Mouse (Mus musculus) kidney, postnatal 4 days (tissue): ENCODE measurements at regions not wholly inside any gene's neighbourhood (a gene's known extent, or its start where the extent isn't known, plus 50 kb on each side); places are given as distances from the start of the nearest gene placed in this dataset.
A peak's percentile ranks its signal among the peaks of the same experiment; 100 is the strongest.

ENCODE experiments used
- DNase-seq, 2 experiments: peaks; one replicate each; pipeline ENCODE4 v3.0.0; 2021; ENCODE audit warnings: mixed read lengths in 2 of 2

- DNase-seq, result peak; percentile 24 to 46
These were observed 399.1 kb downstream of the H2al1j start for GRCm38 (mm10) chrX:11726524-11727231.

- DNase-seq, result no peak
These were observed 400.9 kb downstream of the H2al1j start for GRCm38 (mm10) chrX:11728481-11728880.

GRCm38 (mm10) chrX:11729992-11730391, 402.4 kb downstream of the H2al1j start:
- DNase-seq, result no peak

- no peak for DNase-seq
These were observed 404.7 kb downstream of the H2al1j start for GRCm38 (mm10) chrX:11732371-11732770.

GRCm38 (mm10) chrX:11734505-11735435, 407.1 kb downstream of the H2al1j start:
- DNase-seq, result peak; percentile 29 to 54

GRCm38 (mm10) chrX:11735516-11736170, 408.0 kb downstream of the H2al1j start:
- DNase-seq, result peak; percentile 68 to 79

DNA sequence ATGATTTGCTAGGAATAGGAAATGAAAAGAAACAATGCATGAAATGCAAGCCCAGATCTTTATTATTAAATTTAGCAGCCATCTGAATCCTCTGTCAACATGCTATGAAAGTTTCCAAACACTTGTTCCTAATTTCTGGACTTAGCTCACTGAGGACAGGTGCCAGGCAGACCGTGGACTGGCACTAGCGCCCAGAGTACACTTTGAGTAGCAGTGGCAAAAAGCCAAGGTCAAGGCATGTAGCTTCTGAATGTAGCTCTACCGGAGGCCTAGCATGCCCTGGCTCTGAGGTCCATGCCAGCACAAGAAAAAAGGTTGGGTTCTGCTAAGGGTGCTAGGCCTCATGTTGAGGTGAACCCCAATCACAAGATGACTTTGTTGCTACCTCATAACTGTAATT, 408.9 kb downstream of the H2al1j start:
- peak in 1 of 2 experiments; percentile 23 for DNase-seq

- DNase-seq, result peak; percentile 39 to 52
These were observed 411.9 kb downstream of the H2al1j start for GRCm38 (mm10) chrX:11739565-11739964.

DNA sequence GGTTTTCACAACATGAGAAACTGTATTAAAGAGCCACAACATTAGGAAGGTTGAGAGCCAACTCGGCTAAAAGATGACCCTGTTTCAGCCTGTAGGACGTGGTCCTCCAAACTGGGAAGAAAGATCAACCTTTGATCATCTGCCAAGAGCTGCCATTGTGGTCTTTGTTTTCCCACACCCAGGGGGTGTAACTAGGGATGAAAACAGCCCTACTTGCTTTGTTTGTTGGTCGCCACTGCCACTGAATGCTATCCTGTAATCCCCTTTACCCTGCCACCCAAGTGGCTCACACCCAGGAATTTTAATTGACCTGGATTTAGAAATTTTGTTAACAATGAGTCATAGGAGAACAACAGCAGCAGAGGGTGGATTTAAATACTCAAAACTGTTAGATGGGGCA, 414.2 kb downstream of the Bcor start:
- DNase-seq, result no peak

- DNase-seq, result no peak
These were observed 412.6 kb downstream of the Bcor start for GRCm38 (mm10) chrX:11747386-11748121.

- DNase-seq, result peak; percentile 11 to 19
These were observed 411.9 kb downstream of the Bcor start for GRCm38 (mm10) chrX:11748278-11748677.

DNA sequence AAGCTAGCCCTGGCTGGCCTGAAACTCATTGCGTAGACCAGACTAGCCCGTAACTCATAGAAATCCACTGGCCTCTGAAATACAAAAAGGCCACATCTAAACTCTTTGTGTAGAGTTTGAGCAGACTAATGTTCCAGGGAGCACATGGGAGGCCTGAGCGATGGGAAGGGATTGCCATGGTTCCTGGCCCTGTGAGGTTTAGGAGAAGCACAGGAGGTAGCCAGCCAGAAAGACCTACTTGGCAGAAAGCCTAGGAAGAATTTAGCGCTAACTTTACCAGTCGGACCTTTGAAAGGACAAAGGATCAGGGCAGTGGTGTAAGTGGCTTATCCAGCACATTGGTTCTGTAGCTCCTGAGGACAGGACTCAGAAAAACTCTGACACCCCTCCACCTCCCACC, 407.6 kb downstream of the Bcor start:
- no peak for DNase-seq

DNA sequence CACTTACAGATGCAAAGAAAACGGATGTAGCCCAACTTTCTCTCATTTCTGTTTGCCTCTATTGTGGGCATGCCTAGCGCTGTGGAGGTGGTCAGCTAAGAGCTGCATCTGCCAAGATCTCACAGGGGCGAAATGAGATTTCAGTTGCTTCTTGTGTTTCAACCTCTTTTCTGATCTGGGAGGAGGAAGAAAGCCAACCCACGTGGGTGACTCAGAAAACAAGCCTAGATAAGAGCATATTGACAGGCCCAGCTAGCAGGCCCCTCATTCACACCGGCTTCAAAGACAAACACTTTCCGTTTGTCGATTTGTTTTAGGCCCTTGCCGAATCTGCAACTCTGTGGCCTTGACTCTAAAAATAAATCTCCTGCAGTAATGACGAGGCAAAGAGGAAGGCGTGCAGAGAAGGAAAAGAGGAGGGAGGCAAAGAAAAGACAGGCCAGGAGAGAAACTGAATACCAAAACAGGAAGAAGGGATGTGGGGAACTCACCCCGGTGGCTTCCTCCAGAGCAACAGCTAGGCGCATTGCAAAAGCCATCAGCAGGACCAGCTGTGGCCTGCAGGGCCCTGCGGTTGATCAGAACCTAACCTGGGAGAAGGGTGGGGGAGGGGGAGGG, 407.1 kb downstream of the Bcor start:
- DNase-seq, result peak in 1 of 2 experiments; percentile 15

DNA sequence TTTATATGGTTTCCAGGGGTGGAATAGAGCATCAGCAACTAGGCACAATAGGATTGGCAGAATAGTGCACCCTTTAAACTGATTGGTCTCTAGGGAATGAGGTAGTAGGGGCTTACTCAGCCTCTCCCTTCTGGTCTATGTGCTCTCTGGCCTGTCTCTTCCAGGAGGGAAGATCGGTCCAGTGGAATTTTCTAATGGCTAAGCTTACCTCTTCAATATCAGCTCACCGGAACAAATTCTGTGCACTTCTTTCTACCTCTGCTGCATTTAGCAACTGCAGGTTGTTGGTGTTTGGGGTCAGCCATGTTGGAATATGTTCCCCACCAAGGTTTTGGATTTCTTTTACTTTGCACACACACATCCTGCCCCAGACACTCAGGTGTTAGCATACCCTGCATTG, 405.1 kb downstream of the Bcor start:
- no peak for DNase-seq

- DNase-seq, result no peak
These were observed 396.6 kb downstream of the Bcor start for GRCm38 (mm10) chrX:11763351-11764082.

DNA sequence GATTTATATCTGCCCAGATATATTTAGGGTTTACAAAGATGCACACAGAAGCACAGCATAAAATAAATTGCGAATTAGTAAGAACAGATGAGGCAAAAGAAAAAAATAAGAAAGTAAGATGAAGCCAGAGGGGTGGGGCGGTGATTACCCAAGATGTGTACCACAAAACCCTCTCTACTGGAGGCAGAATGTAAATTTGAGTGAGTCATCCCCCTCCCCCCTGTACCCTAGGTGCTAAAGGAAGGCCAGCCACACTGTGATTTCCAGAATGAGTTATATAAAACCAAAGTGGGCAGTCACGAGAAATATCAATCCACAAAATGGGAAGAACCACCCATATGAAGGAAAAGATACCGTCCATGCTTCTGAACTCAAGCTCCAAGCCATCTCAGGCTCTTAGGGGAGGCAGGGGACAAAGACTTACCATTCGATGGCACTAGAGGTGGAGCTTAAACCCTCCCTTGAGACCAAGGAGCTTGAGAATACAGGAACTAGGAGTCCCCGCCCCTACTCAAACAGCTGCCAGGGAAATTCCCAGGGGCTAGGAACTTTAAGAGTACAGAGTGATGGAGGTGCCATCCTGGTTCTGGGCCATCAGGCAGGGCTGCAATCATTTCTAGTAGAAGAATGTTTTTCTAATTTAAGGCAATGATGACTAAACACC, 383.8 kb downstream of the Bcor start:
- no peak for DNase-seq

- peak in 1 of 2 experiments; percentile 17 for DNase-seq
These were observed 365.1 kb downstream of the Bcor start for GRCm38 (mm10) chrX:11795010-11795409.

- peak in 1 of 2 experiments; percentile 44 for DNase-seq
These were observed 362.3 kb downstream of the Bcor start for GRCm38 (mm10) chrX:11797870-11798269.

- DNase-seq, result peak in 1 of 2 experiments; percentile 39
These were observed 361.8 kb downstream of the Bcor start for GRCm38 (mm10) chrX:11798326-11798725.

DNA sequence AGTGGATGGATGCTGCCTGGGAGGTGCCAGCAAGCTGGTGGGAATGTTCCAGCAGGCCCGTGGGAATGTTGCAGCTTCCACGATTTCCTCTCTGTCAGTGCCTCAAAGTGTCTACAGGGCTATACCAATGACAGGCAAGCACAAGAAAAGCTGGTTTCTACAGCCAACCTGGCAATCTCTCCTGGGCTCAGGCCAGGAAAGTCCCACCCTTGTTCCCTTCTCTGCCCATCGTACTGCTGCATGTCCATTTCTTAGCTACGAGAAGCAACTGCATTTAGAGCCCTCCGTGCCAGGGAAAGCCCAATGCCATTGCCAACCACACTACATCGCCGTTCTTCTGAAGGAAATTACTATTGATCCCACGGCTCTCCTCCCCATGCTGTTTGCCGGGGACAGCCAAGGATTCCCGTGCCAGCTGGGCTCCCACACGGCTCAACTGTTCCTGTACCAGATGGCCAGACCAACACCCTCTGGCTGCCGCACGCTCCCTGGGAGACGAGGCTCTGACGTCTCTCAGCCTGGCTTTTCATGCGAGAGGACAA, 359.7 kb downstream of the Bcor start:
- no peak for DNase-seq
